Mouse (Mus musculus): ENCODE measurements at regions not wholly inside any gene's neighbourhood (a gene's known extent, or its start where the extent isn't known, plus 50 kb on each side); places are given as distances from the start of the nearest gene placed in this dataset.
A peak's percentile ranks its signal among the peaks of the same experiment; 100 is the strongest.
"Not testable (repeated sequence)": the region's sequence is repeated elsewhere in the genome, so short reads cannot be mapped to it uniquely, and the experiment has no call there.

DNA sequence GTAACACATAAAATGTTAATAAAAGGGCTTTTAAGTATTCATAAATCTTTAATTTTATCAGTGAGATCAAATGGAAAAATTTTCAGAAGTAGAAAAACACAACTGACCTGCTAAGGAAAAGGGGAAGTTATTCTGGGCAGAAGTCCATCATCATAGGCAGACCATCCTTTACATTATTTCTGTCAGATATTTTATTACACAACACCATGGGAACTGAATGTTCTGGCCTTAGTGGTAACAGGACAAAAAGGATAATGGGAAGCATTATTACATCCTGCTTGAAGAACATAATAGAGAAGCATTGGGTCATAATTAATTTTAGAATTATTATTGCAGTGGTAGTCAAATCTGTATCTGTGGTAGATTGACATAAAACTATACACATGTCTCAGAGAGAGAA lies 603.5 kb upstream of the Gje1 start:
- DNase-seq = no peak

DNA sequence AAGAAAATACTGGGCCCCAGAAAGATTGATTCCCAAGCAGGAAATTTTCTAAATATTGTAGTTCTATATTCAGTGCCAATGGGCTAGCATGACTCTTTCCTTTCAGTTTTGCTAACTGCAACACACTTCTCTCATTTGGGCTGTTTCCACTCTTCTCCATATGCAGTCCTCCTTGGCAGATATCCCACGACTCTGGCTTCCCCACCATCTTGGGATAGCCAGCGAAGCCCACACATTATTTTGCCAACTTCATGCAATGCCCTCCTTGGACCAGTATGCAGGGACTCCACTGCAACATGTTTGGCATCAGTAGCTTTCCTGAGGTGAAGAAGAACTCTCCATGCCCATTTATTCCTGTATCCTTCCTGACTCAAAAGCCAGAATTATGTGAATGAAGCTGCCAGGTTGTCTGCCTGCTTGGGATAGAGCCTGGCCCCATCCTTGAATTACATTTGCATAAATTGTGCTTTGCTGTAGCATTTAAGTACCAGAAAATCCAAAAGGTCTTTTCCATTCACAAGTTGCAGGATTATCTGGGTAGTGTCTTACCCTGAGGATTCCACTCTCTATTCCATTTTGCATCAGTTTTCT lies 599.1 kb upstream of the Gje1 start:
- DNase-seq = no peak

DNA sequence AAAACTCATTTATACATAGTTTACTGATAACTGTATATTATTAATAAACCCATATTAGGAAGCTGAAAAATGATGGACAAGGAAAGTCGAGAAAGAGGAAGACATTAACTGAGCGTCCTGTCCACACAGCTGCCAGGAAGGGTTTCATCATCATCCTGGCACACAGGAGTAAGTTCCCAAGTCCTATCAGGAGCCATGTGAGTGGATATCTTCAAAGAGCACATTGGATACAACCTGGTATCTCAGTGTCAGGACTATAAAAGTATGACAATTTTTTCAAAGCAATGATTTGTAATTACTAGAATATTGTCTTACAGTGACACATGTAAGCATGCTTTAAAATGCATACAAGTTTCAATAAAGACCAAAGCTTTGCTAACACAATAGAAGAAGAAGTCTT lies 592.6 kb upstream of the Gje1 start:
- no peak for DNase-seq

DNA sequence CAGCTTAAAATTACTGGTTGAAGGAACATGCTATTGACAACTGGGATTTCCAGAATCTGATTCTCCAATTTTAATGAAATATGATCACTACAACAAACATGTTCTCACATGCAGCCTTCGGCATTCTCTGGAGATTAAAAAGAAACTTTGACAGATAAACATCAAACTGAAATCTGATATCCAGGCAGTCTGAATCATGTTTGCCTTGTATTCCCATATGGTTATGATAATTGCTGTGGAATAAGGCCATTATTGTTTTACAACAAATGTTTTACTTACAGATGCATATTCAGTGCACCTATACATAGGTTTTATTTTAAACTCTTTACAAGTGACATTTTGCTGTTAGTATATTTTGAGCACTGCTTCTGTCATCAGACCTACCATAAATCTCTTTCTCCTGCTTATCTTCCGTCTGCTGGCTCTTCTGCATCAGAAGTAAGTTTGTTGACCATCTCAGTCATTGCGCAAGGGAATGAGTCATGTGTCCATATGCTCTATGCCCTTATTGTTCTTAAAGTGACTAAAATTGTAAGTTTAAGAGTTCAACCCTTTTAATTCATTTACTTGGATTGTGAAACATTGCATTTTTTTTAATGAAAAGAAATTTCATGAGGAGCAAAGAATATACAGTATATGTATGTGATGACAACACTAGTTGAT lies 587.9 kb upstream of the Gje1 start:
- DNase-seq = no peak

DNA sequence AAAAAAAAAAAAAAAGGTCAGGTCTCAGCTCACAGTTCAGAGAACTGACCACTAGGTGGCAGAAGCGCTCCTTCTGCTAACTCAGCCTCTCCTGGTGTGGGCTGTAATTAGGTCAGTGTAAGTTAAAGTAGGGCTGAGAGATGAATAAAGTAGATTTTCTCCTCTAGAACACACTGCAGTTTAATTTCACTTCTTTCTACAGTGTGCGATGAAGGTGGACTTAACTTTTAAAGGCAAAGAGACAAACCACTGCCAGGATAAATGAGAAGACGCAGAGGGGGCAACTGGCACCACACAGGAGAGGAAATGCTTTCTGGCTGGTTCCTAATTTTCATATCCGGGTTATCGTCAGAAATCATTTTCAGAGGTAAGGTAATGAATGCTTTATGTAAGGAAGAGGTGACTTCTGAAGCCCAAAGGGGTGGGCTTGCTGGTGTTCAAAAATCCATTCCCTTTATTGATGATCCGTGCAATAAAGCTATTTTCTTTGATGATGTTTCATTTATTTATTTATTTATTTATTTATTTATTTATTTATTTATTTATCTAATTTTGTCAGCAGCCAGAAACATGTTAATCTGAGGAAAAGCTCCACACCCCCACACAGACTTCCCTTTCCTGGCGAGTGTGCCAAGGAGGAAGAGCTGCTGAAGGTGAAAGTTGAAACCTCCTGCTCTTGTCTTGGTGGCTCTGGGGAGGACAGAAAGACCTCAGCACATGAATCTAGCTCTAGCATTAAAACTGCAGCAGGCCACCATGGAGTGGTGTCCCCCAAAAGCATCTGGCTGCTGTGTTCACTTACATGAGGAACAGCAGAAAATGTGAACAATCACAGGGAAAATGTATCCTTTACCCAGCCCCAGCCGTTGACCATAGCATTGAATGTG lies 582.4 kb upstream of the Gje1 start:
- DNase-seq = peak; percentile 75 to 88

DNA sequence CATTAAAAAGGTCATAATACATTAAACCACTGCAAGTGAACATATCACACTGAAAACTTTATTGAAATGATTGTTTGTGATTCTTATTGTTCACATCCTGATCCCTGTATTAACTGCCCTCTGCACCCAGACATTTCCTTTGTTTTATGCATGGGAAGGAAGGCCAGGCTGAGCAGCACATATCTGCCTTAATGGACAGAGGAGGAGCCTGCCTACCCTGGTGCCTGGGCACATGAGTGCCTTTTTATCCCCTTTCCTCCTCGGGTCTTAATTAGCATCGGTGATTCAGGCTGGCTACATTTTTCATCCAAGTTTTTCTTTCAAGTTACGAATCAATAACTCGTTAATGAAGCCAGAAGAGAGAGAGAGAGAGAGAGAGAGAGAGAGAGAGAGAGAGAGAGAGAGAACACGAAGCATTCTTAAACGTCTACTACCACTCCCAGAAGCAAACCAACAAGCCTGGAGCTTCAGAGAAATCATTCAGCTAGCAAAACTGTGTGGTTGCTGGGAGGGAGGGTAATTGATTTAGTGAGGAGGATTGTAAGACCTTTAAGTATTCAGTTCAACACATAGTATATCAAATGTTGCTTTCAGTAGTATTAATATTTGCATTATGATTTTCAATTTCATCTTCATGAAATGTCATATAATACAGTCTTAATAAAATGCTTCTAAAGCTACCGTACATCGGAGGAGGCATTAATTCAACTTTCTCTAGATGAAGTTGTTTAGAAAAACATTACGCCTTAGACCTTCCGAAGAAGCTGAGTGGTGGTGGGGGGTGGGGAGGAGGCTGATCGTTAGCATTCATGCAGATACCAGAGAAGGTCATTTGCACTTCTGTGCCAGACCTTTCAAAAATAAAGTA lies 581.6 kb upstream of the Gje1 start:
- DNase-seq = no peak

DNA sequence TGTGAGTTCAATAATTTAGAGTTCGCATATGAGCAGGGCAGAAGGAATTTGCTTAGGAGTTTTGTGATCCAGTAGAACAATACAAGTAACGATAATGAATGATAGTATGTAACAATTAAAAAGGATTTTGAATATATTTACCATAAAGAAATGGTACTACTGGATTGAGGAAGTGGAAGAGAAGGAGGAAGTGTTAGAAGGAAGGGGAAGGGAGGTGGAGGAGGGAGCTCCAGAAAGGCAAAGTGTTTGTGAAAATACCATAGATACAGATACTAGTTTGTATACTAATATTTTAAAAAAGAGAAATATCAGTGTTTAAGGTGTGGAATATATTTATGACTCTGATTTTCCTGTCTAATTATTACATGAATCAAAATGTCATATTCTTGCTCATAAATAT lies 579.2 kb upstream of the Gje1 start:
- DNase-seq = no peak

DNA sequence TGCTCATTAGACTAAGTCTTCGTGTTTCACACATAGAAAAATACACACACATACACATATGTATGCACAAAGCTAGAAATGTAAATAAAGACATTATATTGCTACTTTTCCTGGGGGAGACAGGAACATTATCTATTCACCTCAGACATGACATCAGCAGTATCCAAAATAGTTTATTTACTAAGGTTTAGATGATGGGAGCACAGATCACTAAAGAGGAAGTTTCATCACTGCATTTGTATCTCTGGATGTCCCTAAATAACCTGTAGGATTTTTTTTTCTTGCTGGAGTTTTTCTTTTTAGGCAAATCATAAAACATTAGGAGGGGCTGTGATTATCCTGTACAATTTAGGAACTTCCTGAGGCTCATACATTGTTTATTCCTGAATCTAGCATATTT lies 576.1 kb upstream of the Gje1 start:
- no peak for DNase-seq

DNA sequence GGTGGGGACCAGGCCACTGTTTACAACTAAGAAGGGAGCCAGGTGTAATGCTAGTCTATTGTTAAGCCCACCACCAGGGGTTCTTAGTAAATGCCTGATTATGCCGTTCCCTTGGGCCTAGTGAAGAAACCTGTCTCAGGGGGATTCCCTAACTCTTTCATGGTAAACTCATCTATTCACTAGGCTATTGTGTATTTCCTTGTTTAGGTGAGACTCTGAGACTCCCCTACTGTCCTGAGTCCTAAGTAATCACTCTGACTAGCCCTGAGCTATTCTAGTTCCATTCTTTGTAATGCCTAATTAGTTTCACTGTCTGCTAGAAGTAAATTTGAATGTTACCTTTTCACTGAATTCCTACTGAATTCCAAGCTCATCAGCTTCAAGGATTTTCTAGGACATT lies 545.3 kb upstream of the Gje1 start:
- not testable (repeated sequence) for DNase-seq

DNA sequence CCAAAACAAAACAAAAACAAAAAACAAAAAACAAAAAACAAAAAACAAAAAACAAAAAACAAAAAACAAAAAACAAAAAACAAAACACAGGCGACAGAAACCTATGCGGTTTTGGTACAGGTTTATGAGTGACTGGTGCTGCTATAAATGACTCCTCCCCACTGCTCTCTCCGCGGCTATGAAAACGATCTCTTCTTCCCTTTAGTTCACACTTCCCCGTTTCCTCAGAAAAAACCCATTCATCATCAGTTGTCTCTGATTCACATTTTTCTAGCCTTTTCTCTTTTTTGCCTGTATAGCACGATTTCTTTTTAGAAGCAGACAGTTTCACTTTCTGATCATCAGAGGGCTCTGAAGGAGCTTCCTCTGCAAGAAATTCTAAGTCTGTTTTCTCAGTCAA lies 544.3 kb upstream of the Gje1 start:
- DNase-seq = not testable (repeated sequence)

DNA sequence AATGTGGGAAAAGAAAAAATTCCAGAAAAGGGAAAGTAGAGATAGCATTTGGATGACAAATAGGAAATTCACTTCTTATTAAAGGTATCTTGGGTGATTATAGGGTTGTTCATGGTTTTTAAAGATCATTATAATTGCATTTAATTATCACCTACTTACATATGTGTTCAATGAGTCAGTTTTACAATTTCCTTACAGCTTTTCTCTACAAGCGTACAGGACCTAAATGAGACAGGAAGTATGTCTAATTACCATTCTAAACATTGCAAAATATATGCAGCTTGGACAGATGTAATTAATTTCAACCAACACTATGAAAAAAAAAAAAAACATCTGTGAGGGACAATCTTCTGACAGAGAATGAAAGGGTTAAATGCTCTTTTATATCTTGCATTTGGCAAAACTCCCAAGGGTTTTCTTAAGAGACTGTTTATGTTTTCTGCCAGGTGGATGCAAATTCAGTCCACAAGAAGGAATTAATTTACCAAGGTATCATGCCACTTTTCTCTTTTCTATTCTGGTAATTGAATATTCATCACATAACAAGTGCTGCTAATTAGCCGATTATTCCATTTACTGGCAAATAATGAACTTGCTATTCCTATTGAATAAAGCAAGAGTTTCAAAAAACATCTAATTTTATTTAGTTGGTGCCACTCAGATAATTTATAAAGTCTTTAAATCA lies 531.5 kb upstream of the Gje1 start:
- DNase-seq = no peak

DNA sequence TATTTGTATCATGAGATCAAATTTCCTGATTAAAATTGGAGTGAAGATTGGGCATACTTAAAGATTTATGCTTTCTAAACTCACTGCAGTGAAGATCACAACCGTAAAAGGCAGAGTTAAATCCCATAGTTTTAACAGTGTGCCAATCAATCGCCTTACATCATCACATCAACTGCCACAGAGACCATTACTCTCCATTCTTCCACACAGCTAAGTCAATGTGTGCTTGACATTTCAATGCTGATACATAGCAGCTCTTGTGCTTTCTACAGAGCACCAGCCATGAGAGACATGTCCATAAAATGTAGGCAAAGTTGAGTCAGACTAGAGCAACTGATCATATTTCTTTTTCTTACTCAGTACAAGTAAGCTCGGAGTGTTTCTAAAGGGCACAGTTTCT lies 530.9 kb upstream of the Gje1 start:
- no peak for DNase-seq

DNA sequence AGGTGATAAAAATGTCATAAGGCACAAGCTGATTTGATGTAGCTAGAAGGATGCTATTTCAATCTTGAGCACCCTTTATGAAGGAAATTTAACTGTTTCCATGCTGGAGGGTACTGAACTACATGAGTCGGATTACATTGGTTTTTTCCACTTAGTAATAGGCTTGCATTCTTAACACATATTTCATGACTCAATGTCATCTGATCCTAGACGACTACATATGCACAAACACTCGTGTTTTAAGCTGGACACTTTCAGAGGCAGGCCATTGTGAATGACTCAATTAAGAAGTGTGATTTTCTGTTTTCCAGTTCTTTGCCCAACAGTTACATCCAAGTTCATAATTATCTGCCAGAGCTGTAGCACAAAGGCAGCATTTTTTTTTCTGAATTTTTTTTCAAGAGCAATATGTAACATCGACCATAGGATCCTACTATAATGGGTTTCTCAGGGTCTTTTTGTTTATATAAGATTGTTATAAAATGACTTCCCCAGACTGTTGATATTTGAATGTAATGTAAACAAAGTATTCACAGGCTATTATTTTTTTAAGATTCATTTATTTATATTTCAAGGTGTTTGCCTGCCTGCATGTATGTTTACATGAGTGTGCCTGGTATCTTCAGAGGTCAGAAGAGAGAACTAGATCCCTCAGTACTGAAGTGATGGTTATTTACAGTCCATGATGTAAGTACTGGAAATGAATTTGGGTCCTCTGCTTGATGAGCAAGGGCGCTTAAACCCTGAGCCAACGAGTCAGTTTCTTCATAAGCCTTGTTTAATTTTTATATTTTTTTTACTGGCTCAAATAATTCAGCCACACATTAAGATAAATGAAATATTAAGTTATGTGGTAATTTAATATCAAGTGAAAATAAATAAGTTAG lies 526.6 kb upstream of the Gje1 start:
- no peak for DNase-seq

DNA sequence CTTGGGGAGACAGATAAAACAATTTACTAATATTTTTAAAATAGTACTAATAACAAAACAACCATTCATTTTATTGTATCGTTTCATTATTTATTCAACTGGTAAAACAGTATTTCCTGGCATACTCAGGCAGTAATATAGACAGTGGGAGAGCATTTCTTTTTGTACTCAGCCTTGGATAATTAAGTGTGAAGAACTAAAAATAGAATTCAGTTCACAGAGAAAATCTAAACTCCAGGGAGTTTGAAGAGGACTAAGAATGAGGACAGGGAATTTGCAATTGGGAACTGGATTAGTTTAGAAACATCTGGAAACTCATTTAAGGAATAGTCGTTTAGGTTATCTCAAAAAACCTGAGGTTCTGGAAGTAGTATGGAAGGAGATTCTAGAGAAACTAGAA lies 525.4 kb upstream of the Gje1 start:
- no peak for DNase-seq

DNA sequence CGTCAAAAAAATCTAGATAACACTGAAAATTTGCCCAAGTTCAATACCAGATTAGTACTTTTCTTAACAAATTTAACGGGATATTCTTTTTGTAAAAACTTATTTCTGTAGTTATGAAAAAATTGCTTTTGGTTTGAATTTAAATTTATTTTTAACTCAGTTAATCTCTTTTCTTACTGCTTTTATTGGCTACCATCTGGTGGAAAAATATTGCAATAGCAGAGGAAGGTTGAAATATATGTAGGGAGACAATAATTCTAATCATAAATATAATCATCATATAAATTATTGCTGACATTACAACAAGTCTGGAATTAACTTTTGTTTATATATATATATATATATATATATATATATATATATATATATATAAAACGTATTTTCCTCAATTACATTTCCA lies 500.9 kb upstream of the Gje1 start:
- DNase-seq = no peak

DNA sequence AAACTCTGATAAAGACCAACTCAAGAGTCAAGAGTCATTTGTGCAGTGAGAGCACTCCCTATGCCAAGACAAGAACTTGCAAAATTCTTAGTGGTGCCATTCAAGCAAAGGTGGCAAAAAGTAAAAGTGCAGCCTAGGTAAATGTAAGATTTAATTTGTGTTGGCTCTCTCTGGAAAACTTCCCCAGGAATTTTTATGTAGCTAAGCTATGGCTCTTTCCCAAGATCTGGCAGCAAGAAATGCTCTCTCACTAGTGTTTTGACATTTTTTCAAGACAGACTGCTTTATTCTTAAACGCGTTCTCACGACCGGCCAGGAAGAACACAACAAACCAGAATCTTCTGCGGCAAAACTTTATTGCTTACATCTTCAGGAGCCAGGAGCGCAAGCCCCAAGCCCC lies 461.6 kb upstream of the Gje1 start:
- no peak for DNase-seq

DNA sequence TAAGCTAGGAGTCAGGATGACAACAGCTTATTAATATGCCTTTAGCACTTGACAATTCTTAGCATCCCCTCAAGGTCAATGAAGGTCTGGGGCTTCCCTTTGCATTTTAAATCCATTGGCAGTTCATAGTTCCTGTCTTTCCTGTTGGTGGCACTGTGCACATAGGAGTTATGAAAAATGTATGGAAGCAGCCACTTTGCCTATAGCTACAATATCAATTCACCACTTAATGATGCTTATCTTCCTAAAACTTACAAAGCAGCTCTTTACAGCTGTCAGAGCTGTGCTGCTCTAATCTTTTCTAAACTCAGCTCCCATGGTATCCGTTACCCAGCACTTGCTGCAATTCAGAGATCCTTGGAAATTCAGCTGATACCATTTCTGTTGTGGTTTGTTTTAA lies 456.4 kb upstream of the Gje1 start:
- DNase-seq = no peak

DNA sequence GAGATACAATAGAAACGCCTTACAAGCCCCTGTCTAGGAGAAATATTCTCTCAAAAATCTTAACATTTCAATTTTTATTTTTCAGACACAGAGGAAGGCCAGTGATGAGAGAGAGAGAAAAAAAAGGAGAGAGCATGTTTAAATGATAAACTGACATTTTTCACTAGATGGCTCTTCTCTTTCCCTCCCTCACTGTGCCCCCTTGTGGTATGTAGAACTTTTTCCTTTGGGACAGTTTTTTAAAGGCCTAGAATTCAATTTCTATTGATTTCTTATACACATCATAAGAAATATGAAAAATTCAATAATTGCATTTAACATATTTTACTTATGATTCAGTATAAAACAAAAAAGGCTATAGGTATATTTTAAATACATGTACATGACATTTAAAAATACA lies 454.5 kb upstream of the Gje1 start:
- no peak for DNase-seq

DNA sequence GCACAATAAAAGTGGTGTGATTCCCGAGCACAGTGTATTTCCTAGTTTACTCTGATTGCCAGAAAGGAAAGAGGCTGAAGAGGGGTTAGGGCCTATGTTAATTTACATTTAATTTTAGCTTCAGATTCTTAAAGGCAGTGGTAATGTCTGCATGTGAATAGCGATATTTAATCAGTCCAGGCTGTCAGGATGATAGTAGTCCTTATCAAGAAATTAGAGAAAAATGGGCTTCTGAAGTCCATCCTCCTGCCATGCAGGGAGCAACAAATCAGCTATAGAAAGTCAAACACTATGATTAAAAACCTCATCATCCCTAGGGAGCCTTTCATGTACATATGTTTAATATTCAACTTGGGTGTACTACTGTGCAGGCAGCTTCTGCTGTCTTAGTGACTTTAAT lies 422.7 kb upstream of the Gje1 start:
- DNase-seq = no peak
